In the genomic region with DNA sequence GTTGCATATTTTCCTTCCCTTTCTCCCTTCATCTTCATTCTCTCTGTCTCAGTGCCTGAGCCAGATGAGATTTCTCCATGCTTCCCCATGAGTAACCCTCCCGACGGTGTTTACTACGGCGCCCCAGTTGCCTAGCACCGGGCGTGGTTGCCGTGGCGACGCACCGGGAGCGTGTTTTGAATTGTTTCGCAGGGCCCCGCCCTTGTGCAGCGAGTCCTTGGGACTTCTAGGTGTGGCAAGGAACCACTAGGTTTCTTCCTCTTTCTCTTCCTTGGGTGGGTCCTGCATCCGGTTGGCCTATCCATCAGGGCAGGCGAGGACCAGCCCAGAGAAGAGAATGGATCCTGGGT, we compare ENCODE assay signal across 9 mouse cellular contexts. TPM values are rescaled to one million over a fixed set of nuclear protein-coding genes. Genes with fewer than 3 reads are reported as not detected.
A peak's percentile ranks its signal among the peaks of the same experiment; 100 is the strongest.
DNase-seq lines count a peak whose midpoint lies in the region; ATAC-seq and TF ChIP-seq lines count a peak whose summit lies in the region.
"Had no signal": no experiment of that assay in that cellular context is flagged by ENCODE, and none has a peak within 500 bp of the region (broad histone marks: within the 10 kb centered on the region; RNA-seq: fewer than 3 reads in every experiment).

No protein-coding gene starts in this region.

- peak overlapping the region; percentile 55 for H3K4me2 ChIP-seq in forebrain, embryonic 12.5 days
- H3K4me2 ChIP-seq in heart, embryonic 15.5 days, result peak overlapping the region; percentile 61
- peak overlapping the region; percentile 44 for H3K4me2 ChIP-seq in midbrain, postnatal 0 days (ENCODE audit: low read depth, low read length, poor library complexity, severe bottlenecking)
- H3K4me2 ChIP-seq in stomach, postnatal 0 days (replicated peaks; ENCODE audit: low read depth), result peak overlapping the region; percentile 45

- 3% methylated on average over 16 of the region's 16 CpGs for WGBS in forebrain, embryonic 12.5 days
- WGBS in heart, embryonic 15.5 days, result 9% methylated on average over 16 of the region's 16 CpGs
- WGBS in midbrain, postnatal 0 days, result 5% methylated on average over 16 of the region's 16 CpGs
- 8% methylated on average over 16 of the region's 16 CpGs for WGBS in stomach, postnatal 0 days

- peak; percentile 93 for ATAC-seq in forebrain, embryonic 12.5 days (ENCODE audit: low FRiP score)
- peak; percentile 66; the same call in 1 of the 2 replicates for ATAC-seq in heart, embryonic 15.5 days (replicated peaks; ENCODE audit: insufficient number of reproducible peaks, insufficient read depth, low FRiP score, low read depth)
- ATAC-seq in midbrain, postnatal 0 days (ENCODE audit: low FRiP score), result peak; percentile 86
- peak; percentile 93 for ATAC-seq in stomach, postnatal 0 days (ENCODE audit: low FRiP score, low TSS enrichment)

- peaks cover 12% of the 10 kb centered on the region; the same call in 1 of the 2 replicates for H3K27me3 ChIP-seq in forebrain, embryonic 12.5 days
- no peaks in the 10 kb centered on the region for H3K27me3 ChIP-seq in heart, embryonic 15.5 days
- no peaks in the 10 kb centered on the region for H3K27me3 ChIP-seq in midbrain, postnatal 0 days (ENCODE audit: insufficient read depth, low read length)
- no peaks in the 10 kb centered on the region for H3K27me3 ChIP-seq in stomach, postnatal 0 days (ENCODE audit: control insufficient read depth, insufficient read depth, low read length)

- no peak for TF ChIP-seq EP300 in stomach, postnatal 0 days (optimal IDR thresholded peaks at IDR 0.05)

- no peak for TF ChIP-seq CTCF in midbrain, postnatal 0 days (IDR thresholded peaks at IDR 0.05)
- TF ChIP-seq CTCF in stomach, postnatal 0 days (IDR thresholded peaks at IDR 0.05; ENCODE audit: low read depth), result no peak

- DNase-seq in cerebellum, postnatal 36 days, result peak; percentile 7 to 42
- DNase-seq in cerebellum, adult 11-12 months, result no peak
- peak; percentile 90 for DNase-seq in kidney, postnatal 10 days
- DNase-seq in liver, result peak; percentile 61
- DNase-seq in midbrain, postnatal 0 days (ENCODE audit: low spot score), result peak; percentile 79
- peak; percentile 95 for DNase-seq in stomach, postnatal 0 days (ENCODE audit: low spot score)

- peaks cover 23% of the 10 kb centered on the region for H3K4me1 ChIP-seq in forebrain, embryonic 12.5 days
- H3K4me1 ChIP-seq in heart, embryonic 15.5 days (replicated peaks), result peaks cover 27% of the 10 kb centered on the region
- H3K4me1 ChIP-seq in midbrain, postnatal 0 days (ENCODE audit: insufficient read depth, low read length), result peaks cover 7% of the 10 kb centered on the region; the same call in 1 of the 2 replicates
- 0 out of 2 replicates have a peak, but pooled peaks cover 2% of the 10 kb centered on the region for H3K4me1 ChIP-seq in stomach, postnatal 0 days (replicated peaks; ENCODE audit: control insufficient read depth, insufficient read depth)

- H3K9me3 ChIP-seq in forebrain, embryonic 12.5 days, result no peaks in the 10 kb centered on the region
- no peaks in the 10 kb centered on the region for H3K9me3 ChIP-seq in heart, embryonic 15.5 days (replicated peaks)
- no peaks in the 10 kb centered on the region; the same call in 1 of the 2 replicates for H3K9me3 ChIP-seq in midbrain, postnatal 0 days (ENCODE audit: low read length)
- H3K9me3 ChIP-seq in stomach, postnatal 0 days (ENCODE audit: control insufficient read depth, low read length), result no peaks in the 10 kb centered on the region

- H3K9ac ChIP-seq in forebrain, embryonic 12.5 days, result no peak overlapping the region
- no peak overlapping the region for H3K9ac ChIP-seq in heart, embryonic 15.5 days
- H3K9ac ChIP-seq in midbrain, postnatal 0 days (replicated peaks; ENCODE audit: low read length, poor library complexity, severe bottlenecking), result 0 out of 2 replicates have a peak overlapping the region, but pooled peaks have one; percentile 33
- H3K9ac ChIP-seq in stomach, postnatal 0 days (ENCODE audit: low read length), result peak overlapping the region; percentile 38; the same call in 1 of the 2 replicates

- no peaks in the 10 kb centered on the region for H3K36me3 ChIP-seq in forebrain, embryonic 12.5 days (replicated peaks)
- H3K36me3 ChIP-seq in heart, embryonic 15.5 days, result no peaks in the 10 kb centered on the region
- H3K36me3 ChIP-seq in midbrain, postnatal 0 days (ENCODE audit: insufficient read depth, low read length), result no peaks in the 10 kb centered on the region
- H3K36me3 ChIP-seq in stomach, postnatal 0 days (ENCODE audit: control insufficient read depth, insufficient read depth, low read length), result no peaks in the 10 kb centered on the region

- H3K4me3 ChIP-seq in forebrain, embryonic 12.5 days (replicated peaks), result peak overlapping the region; percentile 20
- H3K4me3 ChIP-seq in heart, embryonic 15.5 days, result peak overlapping the region; percentile 26; the same call in 1 of the 2 replicates
- no peak overlapping the region for H3K4me3 ChIP-seq in midbrain, postnatal 0 days (ENCODE audit: low read depth, low read length)
- H3K4me3 ChIP-seq in stomach, postnatal 0 days (ENCODE audit: low read depth, low read length), result no peak overlapping the region

- H3K27ac ChIP-seq in forebrain, embryonic 12.5 days, result peak overlapping the region; percentile 65
- H3K27ac ChIP-seq in heart, embryonic 15.5 days, result peak overlapping the region; percentile 55
- H3K27ac ChIP-seq in midbrain, postnatal 0 days (ENCODE audit: low read depth, low read length), result 0 out of 2 replicates have a peak overlapping the region, but pooled peaks have one; percentile 18
- peak overlapping the region; percentile 81 for H3K27ac ChIP-seq in stomach, postnatal 0 days (replicated peaks)

RNA-seq across cellular contexts. Expression of gene Gsg1, which starts 1.4 kb away (rescaled TPM):
- 0.49 and 0.69 TPM in 2 replicates for polyA plus RNA-seq in forebrain, embryonic 12.5 days (2016; fragmentation: Nextera tagmentation; extraction: Ambion mirVana)
- 0.58 and 0.72 TPM in 2 replicates for polyA plus RNA-seq in heart, embryonic 15.5 days (2015; fragmentation: Nextera tagmentation; extraction: Ambion mirVana)
- 0.99 and 2.6 TPM in 2 replicates for total RNA-seq in midbrain, postnatal 0 days (2014; rRNA removed)
- 0.17 and 0.37 TPM in 2 replicates for polyA plus RNA-seq in midbrain, postnatal 0 days (2015; fragmentation: Nextera tagmentation; extraction: Ambion mirVana)
- polyA plus RNA-seq in stomach, postnatal 0 days (2015; fragmentation: Nextera tagmentation; extraction: Ambion mirVana), result 0.50 and 0.80 TPM in 2 replicates
- total RNA-seq: MEL had no signal

RNA-seq across cellular contexts. Expression of gene Hebp1, which starts 54.9 kb away (rescaled TPM):
- polyA plus RNA-seq in forebrain, embryonic 12.5 days (2016; fragmentation: Nextera tagmentation; extraction: Ambion mirVana), result 2.8 and 3.6 TPM in 2 replicates
- 10.2 and 14.3 TPM in 2 replicates for polyA plus RNA-seq in heart, embryonic 15.5 days (2015; fragmentation: Nextera tagmentation; extraction: Ambion mirVana)
- 8.9 and 10.6 TPM in 2 replicates for total RNA-seq in midbrain, postnatal 0 days (2014; rRNA removed)
- polyA plus RNA-seq in midbrain, postnatal 0 days (2015; fragmentation: Nextera tagmentation; extraction: Ambion mirVana), result 8.7 and 9.2 TPM in 2 replicates
- polyA plus RNA-seq in stomach, postnatal 0 days (2015; fragmentation: Nextera tagmentation; extraction: Ambion mirVana), result 33.7 and 42.3 TPM in 2 replicates

RNA-seq across cellular contexts. Expression of gene Fam234b, which starts 54.9 kb away (rescaled TPM):
- polyA plus RNA-seq in forebrain, embryonic 12.5 days (2016; fragmentation: Nextera tagmentation; extraction: Ambion mirVana), result 48.8 and 52.2 TPM in 2 replicates
- 9.2 and 11.7 TPM in 2 replicates for polyA plus RNA-seq in heart, embryonic 15.5 days (2015; fragmentation: Nextera tagmentation; extraction: Ambion mirVana)
- total RNA-seq in midbrain, postnatal 0 days (2014; rRNA removed), result 90.5 and 106 TPM in 2 replicates
- polyA plus RNA-seq in midbrain, postnatal 0 days (2015; fragmentation: Nextera tagmentation; extraction: Ambion mirVana), result 114 and 119 TPM in 2 replicates
- polyA plus RNA-seq in stomach, postnatal 0 days (2015; fragmentation: Nextera tagmentation; extraction: Ambion mirVana), result 12.4 and 13.3 TPM in 2 replicates

RNA-seq across cellular contexts. Expression of gene Pbp2, which starts 57.5 kb away (rescaled TPM):
- not detected in 2 replicates for polyA plus RNA-seq in forebrain, embryonic 12.5 days (2016; fragmentation: Nextera tagmentation; extraction: Ambion mirVana)
- 0.10 TPM in 1 of 2 replicates, not detected in the other for polyA plus RNA-seq in heart, embryonic 15.5 days (2015; fragmentation: Nextera tagmentation; extraction: Ambion mirVana)
- not detected in 2 replicates for total RNA-seq in midbrain, postnatal 0 days (2014; rRNA removed)
- not detected in 2 replicates for polyA plus RNA-seq in midbrain, postnatal 0 days (2015; fragmentation: Nextera tagmentation; extraction: Ambion mirVana)
- 3.5 and 4.5 TPM in 2 replicates for polyA plus RNA-seq in stomach, postnatal 0 days (2015; fragmentation: Nextera tagmentation; extraction: Ambion mirVana)
- total RNA-seq: MEL had no signal

Comparison
In these comparisons a context has a peak if more than half of its experiments do, and no peak if none do; other contexts are left out.
1. H3K27ac ChIP-seq: peak in every context shown above with its lines; median percentile 81 in stomach, postnatal 0 days; 65 in forebrain, embryonic 12.5 days; 55 in heart, embryonic 15.5 days; 18 in midbrain, postnatal 0 days.
2. H3K4me3 ChIP-seq: peak in forebrain, embryonic 12.5 days (single experiment) and heart, embryonic 15.5 days (single experiment); none in midbrain, postnatal 0 days (single experiment) and stomach, postnatal 0 days (single experiment).
3. H3K9ac ChIP-seq: peak in midbrain, postnatal 0 days (single experiment) and stomach, postnatal 0 days (single experiment); none in forebrain, embryonic 12.5 days (single experiment) and heart, embryonic 15.5 days (single experiment).
4. Peak in every context shown above with its lines, with median percentiles within 50 percentile points of each other: ATAC-seq and H3K4me2 ChIP-seq.